Mouse (Mus musculus): ENCODE results near the gene Mtmr12.
"Not testable (repeated sequence)": the region's sequence is repeated elsewhere in the genome, so short reads cannot be mapped to it uniquely, and the experiment has no call there.

The Mtmr12 gene

GRCm38 (mm10) chr15:12211577-12211976, 6.7 kb downstream of the Mtmr12 start:
- no peak for DNase-seq (ENCODE audit: low read depth, low spot score)

DNA sequence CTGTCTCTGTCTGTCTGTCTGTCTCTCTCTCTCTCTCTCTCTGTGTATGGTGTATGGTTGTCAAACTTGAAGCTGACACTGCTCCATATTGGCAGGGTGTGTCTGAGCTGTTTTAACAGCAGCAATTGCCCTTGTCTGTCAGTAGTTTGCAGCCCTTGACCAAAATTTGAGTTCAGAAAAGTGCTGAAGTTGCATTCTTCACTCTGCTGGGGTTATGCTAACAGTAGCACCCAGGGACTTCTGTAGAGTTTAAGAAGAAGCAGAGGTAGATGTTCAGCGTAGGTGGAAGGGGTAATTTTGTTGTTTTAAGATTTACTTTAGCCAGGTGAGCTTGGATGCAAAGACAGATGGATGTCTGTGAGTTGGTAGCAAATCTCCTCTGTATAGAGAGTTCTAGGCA, 7.4 kb downstream of the Mtmr12 start:
- no peak for DNase-seq (ENCODE audit: low read depth, low spot score)

DNA sequence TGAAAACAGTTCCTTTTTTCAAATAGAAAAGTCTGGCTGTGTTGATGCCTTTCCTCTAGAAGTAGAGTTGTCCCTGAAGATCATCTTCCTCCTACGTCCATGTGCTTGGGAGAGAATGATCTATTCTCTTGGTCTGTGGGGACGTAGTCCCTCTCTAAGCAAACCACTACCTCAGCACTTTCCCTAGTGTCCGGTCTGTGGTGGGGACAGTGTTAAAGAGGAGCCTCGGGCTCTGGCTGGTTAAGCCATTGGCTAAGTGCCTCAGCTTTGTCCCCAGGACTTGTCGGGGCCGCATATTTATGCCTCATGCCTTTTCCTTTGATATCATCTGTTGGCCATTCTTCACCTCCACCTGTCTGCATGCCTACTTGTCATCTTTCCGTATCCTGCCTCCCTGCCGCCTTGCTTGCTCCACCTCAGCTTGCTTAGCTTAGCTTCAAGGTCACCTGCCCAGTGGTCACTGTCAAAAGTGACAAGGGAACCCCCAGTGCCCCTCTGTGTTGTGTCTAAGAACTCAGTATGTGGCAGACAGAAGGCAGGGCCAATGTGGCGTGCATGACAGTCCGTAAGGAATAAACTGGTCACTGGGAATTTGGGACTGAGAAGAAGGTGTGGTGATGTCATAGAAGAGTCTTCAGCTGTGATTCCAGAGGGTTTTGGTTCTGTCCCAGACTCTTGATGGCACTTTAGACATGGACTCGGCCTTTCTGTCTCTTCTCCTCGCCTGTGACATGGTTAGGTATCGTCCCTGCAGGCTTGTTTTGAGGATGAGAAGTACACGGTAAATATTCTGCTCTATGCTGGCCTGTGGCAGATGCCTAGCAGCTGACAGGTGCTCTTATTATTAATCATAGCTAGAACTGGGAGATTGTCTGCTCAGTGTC, 9.9 kb downstream of the Mtmr12 start:
- no peak for DNase-seq (ENCODE audit: low read depth, low spot score)

GRCm38 (mm10) chr15:12215415-12215718, 10.5 kb downstream of the Mtmr12 start:
- no peak for DNase-seq (ENCODE audit: low read depth, low spot score)

- DNase-seq (ENCODE audit: low read depth, low spot score) = no peak
Measured at GRCm38 (mm10) chr15:12216119-12216518, 11.3 kb downstream of the Mtmr12 start.

GRCm38 (mm10) chr15:12216798-12217197, 12.0 kb downstream of the Mtmr12 start:
- no peak for DNase-seq (ENCODE audit: low read depth, low spot score)

DNA sequence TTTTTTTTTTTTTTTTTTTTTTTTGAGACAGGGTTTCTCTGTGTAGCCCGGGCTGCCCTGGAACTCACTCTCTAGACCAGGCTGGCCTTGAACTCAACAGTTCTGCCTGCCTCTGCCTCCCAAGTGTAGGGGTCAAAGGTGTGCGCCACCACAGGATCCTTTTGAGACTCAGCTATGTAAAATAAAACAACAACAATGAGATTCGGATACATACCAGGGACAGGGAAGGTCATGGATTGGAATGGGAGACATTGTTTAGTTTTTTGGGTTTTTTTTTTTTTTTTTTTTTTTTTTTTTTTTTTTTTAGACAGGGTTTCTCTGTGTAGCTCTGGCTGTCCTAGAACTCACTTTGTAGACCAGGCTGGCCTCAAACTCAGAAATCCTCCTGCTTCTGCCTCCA, 12.5 kb downstream of the Mtmr12 start:
- DNase-seq (ENCODE audit: low read depth, low spot score) = not testable (repeated sequence)

- DNase-seq (ENCODE audit: low read depth, low spot score) = no peak
Measured at GRCm38 (mm10) chr15:12217849-12218248, 13.0 kb downstream of the Mtmr12 start.

DNA sequence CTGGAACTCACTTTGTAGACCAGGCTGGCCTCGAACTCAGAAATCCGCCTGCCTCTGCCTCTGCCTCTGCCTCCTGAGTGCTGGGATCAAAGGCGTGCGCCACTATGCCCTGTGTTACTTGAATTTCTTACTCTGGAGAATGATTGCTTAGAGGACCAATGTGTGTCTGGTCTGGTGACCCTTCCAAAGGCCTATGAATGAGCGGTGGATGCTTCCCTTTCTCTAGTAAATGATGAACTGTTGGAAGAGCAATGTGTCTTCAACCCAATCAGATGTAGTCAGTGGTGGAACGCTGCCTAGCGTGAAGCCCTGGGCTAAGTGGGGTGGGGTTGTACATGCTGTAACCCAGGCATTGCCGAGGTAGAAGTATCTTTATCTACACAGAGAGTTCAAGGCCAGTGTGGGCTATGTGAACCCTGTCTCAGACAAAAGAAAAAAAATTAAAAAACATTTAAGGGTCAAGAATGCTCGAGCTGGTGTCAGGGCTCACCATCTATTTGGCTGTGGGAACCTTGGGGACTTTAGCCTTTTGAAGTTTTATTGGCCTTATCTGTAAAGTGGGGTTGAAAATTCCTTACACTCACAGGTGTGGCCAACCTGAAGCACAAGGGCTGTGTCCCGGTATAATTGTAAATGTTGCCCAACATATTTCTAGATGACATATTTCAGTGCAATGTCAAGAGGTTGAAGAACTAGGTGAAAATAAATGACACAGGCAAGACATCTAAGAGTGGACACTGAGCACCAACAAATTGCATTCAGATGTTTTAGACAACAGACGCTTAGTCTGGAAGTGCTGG, 14.0 kb downstream of the Mtmr12 start:
- DNase-seq (ENCODE audit: low read depth, low spot score) = no peak

DNA sequence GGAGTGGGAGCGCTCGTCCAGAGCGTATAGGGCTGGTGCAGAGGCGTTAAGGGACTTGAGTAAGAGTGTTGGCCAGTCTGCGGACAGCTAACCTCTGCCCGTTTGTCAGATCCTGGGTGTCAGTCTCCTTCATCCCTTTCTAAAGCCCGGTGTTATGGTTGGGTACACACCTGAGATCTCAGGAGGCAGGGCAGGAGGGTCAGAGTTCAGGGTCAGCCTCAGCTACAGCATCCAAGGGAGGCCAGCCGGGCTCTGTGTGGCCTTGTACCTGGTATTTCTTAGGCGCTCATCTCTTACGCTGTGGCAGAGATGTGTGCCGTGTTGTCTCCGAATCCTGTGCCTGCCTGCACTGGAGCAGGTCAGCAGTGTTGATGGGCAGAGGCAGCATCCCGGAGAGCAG, 16.3 kb downstream of the Mtmr12 start:
- DNase-seq (ENCODE audit: low read depth, low spot score) = no peak

DNA sequence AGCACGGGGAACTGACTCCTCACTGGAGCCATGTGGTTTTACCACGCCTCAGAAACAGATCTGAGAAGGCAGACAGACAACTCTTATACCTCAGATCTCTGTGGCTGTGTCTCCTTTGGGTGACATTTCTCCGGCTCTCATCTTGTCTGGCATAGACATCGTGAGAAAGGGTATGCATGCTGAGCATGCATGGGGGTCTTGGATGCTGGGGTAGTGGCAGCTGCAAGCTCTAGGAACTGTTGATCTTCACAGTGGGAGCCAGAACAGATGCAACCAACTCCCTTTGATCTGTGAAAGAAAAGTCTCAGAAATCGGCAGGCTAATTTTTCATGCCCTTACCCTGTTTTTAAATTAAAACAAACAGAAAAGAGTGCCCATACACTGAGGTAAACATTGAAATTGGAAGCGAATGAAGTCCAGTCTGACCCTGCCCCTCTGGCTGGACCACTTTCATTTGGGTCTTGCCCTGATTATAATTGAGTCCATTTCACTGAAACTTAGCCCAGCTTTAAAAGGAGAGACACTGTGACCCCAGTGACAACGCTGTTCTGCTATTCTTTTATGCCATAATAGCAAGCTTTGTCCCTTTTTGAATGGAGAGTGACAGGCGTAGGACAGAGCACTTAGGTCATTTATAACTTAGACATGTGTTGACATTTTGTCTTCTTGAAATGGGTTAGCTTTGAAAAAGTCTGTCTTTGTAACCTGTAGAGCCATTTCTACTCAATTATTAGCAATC, 17.9 kb downstream of the Mtmr12 start:
- no peak for DNase-seq (ENCODE audit: low read depth, low spot score)

- DNase-seq (ENCODE audit: low read depth, low spot score) = no peak
Measured at GRCm38 (mm10) chr15:12223393-12223792, 18.6 kb downstream of the Mtmr12 start.

- no peak for DNase-seq (ENCODE audit: low read depth, low spot score)
Measured at GRCm38 (mm10) chr15:12224239-12224638, 19.4 kb downstream of the Mtmr12 start.

DNA sequence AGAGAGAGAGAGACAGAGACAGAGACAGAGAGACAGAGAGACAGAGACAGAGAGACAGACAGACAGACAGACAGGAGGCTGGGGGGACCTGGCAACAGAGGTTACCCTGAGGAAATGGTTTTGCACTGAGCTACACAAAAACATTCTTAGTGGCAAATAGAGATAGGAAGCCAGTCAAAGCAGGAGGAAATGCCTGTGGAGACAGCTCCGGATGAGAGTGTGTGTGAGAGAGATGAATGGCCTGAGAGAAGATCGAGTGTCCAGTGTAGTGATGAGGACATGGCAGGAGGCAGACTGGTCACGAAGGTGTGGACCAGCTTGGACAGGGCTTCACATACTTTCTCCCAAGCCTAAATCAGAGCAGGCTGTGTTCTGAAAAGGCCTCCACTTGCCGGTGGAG, 20.2 kb downstream of the Mtmr12 start:
- DNase-seq (ENCODE audit: low read depth, low spot score) = no peak

- DNase-seq (ENCODE audit: low read depth, low spot score) = no peak
Measured at GRCm38 (mm10) chr15:12226908-12227307, 22.1 kb downstream of the Mtmr12 start.

DNA sequence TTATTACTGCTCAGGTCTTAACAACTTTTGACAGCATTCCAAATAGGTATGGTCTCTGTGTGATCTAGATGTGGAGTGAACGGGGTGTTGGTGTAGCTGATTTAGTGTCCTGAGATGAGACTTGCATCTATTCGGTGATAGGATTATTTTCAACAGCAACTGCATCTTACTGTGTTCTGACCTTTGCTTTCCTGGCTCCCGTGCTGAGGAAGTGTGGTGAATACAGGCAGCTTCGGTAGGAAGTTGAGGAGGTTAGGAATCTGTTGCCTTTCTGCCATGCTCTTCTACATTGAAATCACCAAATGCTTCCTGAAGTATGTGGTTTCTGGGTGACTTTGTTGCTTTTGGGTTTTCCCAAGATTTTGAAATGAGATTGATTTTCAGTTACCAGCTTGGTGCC, 22.5 kb downstream of the Mtmr12 start:
- no peak for DNase-seq (ENCODE audit: low read depth, low spot score)

DNA sequence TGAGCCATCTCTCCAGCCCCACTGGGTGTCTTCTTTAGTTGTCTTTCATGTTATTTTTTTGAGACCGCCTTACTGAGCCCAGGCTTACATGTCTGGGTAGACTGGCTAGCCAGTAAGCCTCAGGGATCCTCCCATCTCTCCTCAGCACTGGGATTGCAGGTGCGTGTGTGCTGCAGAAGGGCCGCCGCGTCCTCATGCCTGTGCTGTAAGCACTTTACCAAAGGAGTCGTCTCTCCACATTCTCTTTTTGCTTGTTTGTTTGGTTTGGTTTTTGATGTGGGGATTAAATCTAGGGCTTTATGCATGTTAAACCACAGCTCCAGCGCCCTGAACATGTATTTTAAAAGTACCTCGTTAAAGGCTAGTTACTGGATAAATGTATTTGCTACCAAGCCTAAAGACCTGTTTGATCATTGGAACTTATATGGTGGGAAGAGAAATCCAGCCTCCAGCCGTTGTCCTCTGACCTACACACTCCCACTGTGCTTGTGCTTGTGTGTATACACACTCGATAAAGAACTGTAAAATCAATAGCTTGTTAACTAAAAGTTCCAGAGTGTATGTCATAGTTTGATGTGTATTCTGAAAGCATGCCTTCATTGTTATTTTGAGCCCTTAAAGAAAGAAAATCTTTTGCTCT, 24.9 kb downstream of the Mtmr12 start:
- DNase-seq (ENCODE audit: low read depth, low spot score) = no peak

GRCm38 (mm10) chr15:12230243-12230935, 25.6 kb downstream of the Mtmr12 start:
- DNase-seq (ENCODE audit: low read depth, low spot score) = no peak

DNA sequence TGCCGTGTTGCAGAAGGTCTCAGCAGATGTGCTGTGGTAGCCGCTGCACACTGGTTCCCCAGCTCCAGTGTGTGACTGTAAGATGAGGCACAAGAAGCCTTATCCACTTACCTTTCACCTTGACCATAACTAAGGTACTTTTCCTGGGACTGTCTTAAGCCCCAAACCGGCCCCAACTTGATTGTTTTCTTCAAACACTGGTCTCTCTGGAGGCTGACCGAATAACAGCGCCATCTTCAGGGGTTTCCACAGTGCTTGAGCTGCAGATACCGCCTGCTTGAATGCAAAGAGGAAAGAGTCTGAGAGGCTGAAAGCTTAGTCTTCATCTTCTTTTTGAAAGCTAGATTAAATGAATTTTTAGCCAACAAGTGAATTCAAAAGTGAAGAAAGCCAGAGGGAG, 26.6 kb downstream of the Mtmr12 start:
- no peak for DNase-seq (ENCODE audit: low read depth, low spot score)

DNA sequence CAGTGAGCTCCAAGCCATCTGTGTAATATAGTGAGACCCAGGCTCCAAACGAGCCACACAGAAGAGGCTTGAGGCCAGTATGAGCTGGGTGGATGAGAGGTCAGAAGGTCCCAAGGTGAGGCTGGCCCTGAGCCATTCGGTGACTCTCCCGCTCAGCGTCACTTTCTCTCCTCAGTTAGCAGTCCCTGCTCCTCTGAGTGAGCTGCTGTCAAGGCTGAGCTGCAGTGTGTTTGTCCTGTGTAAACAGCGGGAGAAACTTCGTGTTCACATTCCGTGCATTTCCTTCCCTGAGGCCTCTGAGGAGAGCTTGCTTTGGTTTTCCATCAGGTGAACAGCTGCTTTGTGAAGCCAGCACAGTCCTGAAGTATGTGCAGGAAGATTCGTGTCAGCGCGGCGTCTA, 27.6 kb downstream of the Mtmr12 start:
- no peak for DNase-seq (ENCODE audit: low read depth, low spot score)

DNA sequence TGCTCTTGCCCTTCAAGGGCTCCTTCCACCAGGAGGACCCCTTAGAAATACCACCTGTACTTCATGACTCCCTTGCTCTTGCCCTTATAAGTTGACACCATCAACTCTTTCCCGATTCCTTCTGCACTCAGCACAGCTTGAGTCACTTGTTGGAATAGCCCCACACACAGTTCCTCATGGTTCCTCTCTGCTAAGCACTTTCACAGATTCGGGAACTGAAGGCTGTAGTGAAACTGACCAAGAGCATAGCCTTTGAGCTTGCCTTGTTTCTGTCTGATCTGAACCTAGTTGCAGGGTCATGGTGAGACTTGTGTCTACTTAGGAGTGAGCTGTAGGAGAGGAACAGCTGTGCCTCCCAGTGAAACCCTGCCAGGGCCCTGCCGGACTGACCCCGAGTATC, 28.2 kb downstream of the Mtmr12 start:
- no peak for DNase-seq (ENCODE audit: low read depth, low spot score)
